Mouse (Mus musculus) neural tube, embryonic 14.5 days (tissue): ENCODE results near the gene Cox14. TPM values are rescaled to one million over a fixed set of nuclear protein-coding genes. Genes with fewer than 3 reads are reported as not detected.
A peak's percentile ranks its signal among the peaks of the same experiment; 100 is the strongest.

Source experiments
- ATAC-seq: fragments of 200-750 bp; cut with Nextera tagmentation; 2 replicates; pipeline ENCODE4 v1.8.0; 2017; ENCODE audit warnings: low read depth, mild to moderate bottlenecking, moderate TSS enrichment, moderate library complexity
- H3K27ac ChIP-seq: fragments of 300-500 bp; sonication (generic); 2 replicates; pipeline ENCODE4 v1.5.1; 2014; ENCODE audit warnings: low read depth, mild to moderate bottlenecking, control low read depth, low read length, moderate library complexity, mixed read lengths
- H3K27me3 ChIP-seq: fragments of 300-500 bp; sonication (generic); 2 replicates; pipeline ENCODE4 v1.6.1; 2014; ENCODE audit warnings: low read length; ENCODE audit not compliant: control insufficient read depth, insufficient read depth
- H3K36me3 ChIP-seq: fragments of 300-500 bp; sonication (generic); 2 replicates; pipeline ENCODE4 v1.6.1; 2014; ENCODE audit warnings: low read length, mixed read lengths; ENCODE audit not compliant: control insufficient read depth, insufficient read depth
- H3K4me1 ChIP-seq: fragments of 300-500 bp; sonication (generic); 2 replicates; pipeline ENCODE4 v1.6.1; 2014; ENCODE audit warnings: low read length; ENCODE audit not compliant: control insufficient read depth, insufficient read depth
- H3K4me2 ChIP-seq: fragments of 300-500 bp; sonication (generic); 2 replicates; pipeline ENCODE4 v1.6.1; 2014; ENCODE audit warnings: mild to moderate bottlenecking, low read depth, low read length, control low read depth
- H3K4me3 ChIP-seq: fragments of 300-500 bp; sonication (generic); 2 replicates; pipeline ENCODE4 v1.5.1; 2014; ENCODE audit warnings: low read depth, low read length, control low read depth, mixed read lengths
- H3K9ac ChIP-seq: fragments of 300-500 bp; sonication (generic); replicated peaks from 2 replicates; pipeline ENCODE4 v1.6.1; 2014; ENCODE audit warnings: low read depth, mild to moderate bottlenecking, control low read depth, low read length, mixed read lengths
- H3K9me3 ChIP-seq: fragments of 300-500 bp; sonication (generic); 2 replicates; pipeline ENCODE4 v1.6.1; 2016; ENCODE audit warnings: low read length; ENCODE audit not compliant: control insufficient read depth
- WGBS: fragments of 180-500 bp; shearing (Covaris S2); extraction: QIAGEN DNeasy Blood & Tissue Kit; methylation state at CpG from one replicate; pipeline ENCODE4 v1.1.7; 2014; 5-methylcytosine and 5-hydroxymethylcytosine counted together
- polyA plus RNA-seq: library from polyadenylated mRNA; unstranded; fragments of >200 nt; fragmentation: Nextera tagmentation; extraction: Ambion mirVana; gene quantifications from 2 replicates; pipeline ENCODE4 v1.2.1, GENCODE M21; 2014

Cox14 gene
- 196 and 204 TPM in 2 replicates for polyA plus RNA-seq

GRCm38 (mm10) chr15:99725341-99726155 lies at the start of gene Cox14:
Gene Cox14, plus strand, starts transcription at chr15:99725618.
- Histone ChIP-seq H3K27ac (peak within 1 kb of the TSS; percentile 89), H3K36me3 (peaks cover 21% of the 10 kb centered on the region), H3K9ac (peak within 1 kb of the TSS; percentile 91), H3K9me3 (no peaks in the 10 kb centered on the region), H3K27me3 (no peaks in the 10 kb centered on the region), H3K4me1 (peaks cover 13% of the 10 kb centered on the region), H3K4me2 (peak within 1 kb of the TSS; percentile 80), H3K4me3 (peak within 1 kb of the TSS; percentile 89)
- under 1% methylated on average over 49 of the region's 68 CpGs for WGBS
- ATAC-seq = peak; percentile 95

- WGBS = 11% methylated on average over 8 of the region's 8 CpGs
- peaks cover 5% of the 10 kb centered on the region; the same call in 1 of the 2 replicates for H3K36me3 ChIP-seq
- no peak overlapping the region for H3K4me3 ChIP-seq
- no peaks in the 10 kb centered on the region for H3K9me3 ChIP-seq
- peaks cover 50% of the 10 kb centered on the region for H3K4me1 ChIP-seq
- no peaks in the 10 kb centered on the region for H3K27me3 ChIP-seq
- peak; percentile 62 for ATAC-seq
- H3K9ac ChIP-seq = peak overlapping the region; percentile 37; the same call in 1 of the 2 replicates
- H3K27ac ChIP-seq = peak overlapping the region; percentile 72
- peak overlapping the region; percentile 64 for H3K4me2 ChIP-seq
These were observed 48.3 kb upstream of the Cox14 start for GRCm38 (mm10) chr15:99677089-99677488.

DNA sequence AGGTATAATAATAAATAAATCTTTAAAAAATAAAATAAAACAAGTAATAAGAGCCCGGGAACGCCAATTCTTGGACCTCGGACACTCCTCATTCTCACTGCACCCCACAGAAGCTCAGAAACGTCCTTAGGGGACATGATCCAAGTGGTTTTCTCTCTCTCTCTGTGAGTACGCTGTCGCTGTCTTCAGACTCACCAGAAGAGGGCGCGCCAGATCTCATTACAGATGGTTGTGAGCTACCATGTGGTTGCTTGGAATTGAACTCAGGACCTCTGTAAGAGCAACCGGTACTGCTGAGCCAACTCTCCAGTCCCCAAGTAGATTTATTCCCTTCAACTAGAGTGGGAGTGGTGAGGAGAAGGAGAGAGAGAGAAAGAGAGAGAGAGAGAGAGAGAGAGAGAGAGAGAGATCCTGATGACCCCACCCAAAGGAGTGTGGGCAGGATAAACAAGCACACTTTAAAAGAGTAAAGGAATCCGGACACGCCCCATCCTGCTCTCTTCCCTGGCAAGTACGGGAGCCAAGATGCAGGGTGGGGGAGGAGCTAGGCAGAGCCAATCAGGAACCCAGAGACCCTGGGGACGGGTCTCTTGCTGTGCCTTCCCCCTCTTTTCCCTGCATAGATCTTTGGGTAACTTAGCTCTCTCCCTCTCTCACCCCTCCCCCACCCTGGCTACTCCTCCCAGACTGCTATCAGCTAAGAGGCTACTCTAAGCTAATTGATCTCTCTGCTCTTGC lies 47.2 kb upstream of the Cox14 start:
- Histone ChIP-seq H3K4me1 (peaks cover 40% of the 10 kb centered on the region), H3K9me3 (no peaks in the 10 kb centered on the region), H3K4me2 (no peak overlapping the region), H3K27ac (no peak overlapping the region), H3K36me3 (no peaks in the 10 kb centered on the region), H3K9ac (no peak overlapping the region), H3K4me3 (no peak overlapping the region), H3K27me3 (no peaks in the 10 kb centered on the region)
- 14% methylated on average over 13 of the region's 13 CpGs for WGBS
- peak; percentile 44; the same call in 1 of the 2 replicates for ATAC-seq

- Histone ChIP-seq H3K9me3 (no peaks in the 10 kb centered on the region), H3K36me3 (no peaks in the 10 kb centered on the region), H3K4me3 (no peak overlapping the region), H3K9ac (no peak overlapping the region), H3K27me3 (no peaks in the 10 kb centered on the region), H3K27ac (no peak overlapping the region), H3K4me2 (no peak overlapping the region), H3K4me1 (peaks cover 32% of the 10 kb centered on the region)
- ATAC-seq = no peak
- WGBS = 52% methylated on average over 7 of the region's 7 CpGs
These were observed 46.4 kb upstream of the Cox14 start for GRCm38 (mm10) chr15:99679008-99679407.

GRCm38 (mm10) chr15:99682880-99683279 lies 42.5 kb upstream of the Cox14 start:
- H3K9ac ChIP-seq = no peak overlapping the region
- no peak overlapping the region for H3K4me2 ChIP-seq
- no peak overlapping the region for H3K27ac ChIP-seq
- no peaks in the 10 kb centered on the region for H3K9me3 ChIP-seq
- ATAC-seq = no peak
- H3K27me3 ChIP-seq = no peaks in the 10 kb centered on the region
- 0 out of 2 replicates have a peak, but pooled peaks cover 7% of the 10 kb centered on the region for H3K36me3 ChIP-seq
- H3K4me1 ChIP-seq = peaks cover 7% of the 10 kb centered on the region; the same call in 1 of the 2 replicates
- H3K4me3 ChIP-seq = no peak overlapping the region
- 94% methylated on average over 7 of the region's 7 CpGs for WGBS

DNA sequence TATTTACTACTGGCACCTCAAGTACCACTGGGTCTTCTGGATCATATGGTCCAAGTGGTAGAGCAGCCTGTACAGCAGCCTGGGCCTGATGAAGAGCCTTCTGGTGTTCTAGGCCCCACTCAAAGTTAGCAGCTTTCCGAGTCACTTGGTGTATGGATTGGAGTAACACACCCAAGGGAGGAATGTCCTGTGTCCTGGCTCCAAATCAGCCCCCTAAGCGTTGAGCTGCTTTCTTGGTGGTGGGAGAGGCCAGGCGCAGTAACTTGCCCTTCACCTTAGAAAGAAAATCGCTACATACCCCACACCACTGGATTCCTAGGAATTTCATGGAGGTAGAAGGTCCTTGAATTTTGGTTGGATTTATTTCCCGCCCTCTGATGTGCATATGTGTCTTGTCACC lies 41.3 kb upstream of the Cox14 start:
- 94% methylated on average over 5 of the region's 5 CpGs for WGBS
- Histone ChIP-seq H3K4me1 (0 out of 2 replicates have a peak, but pooled peaks cover 3% of the 10 kb centered on the region), H3K4me2 (no peak overlapping the region), H3K27me3 (no peaks in the 10 kb centered on the region), H3K36me3 (peaks cover 11% of the 10 kb centered on the region; the same call in 1 of the 2 replicates), H3K9ac (no peak overlapping the region), H3K4me3 (no peak overlapping the region), H3K27ac (no peak overlapping the region), H3K9me3 (no peaks in the 10 kb centered on the region)
- no peak for ATAC-seq

DNA sequence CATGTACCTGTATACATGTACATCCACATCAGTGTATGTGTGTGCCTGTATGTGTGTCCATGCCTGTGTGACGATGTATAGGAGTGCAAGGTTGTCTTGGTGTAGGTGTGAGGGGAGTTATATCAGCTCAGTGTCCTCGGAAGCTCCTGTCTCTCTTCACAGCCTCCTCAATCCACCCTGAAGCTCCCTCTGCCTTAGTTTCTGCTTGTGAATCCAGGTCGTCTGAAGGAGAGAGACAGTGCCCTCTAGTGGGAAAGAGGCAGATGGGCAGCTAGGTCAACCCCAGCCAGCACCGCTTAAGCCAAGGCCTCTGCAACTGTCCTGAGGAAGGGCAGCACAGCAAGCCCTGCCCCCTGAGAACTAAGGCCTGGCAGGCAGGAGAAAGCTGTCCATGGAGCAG lies 36.7 kb upstream of the Cox14 start:
- peaks cover 5% of the 10 kb centered on the region; the same call in 1 of the 2 replicates for H3K4me1 ChIP-seq
- 0 out of 2 replicates have a peak, but pooled peaks have one; percentile 41 for ATAC-seq
- H3K27ac ChIP-seq = no peak overlapping the region
- H3K9ac ChIP-seq = no peak overlapping the region
- H3K9me3 ChIP-seq = no peaks in the 10 kb centered on the region
- peaks cover 17% of the 10 kb centered on the region; the same call in 1 of the 2 replicates for H3K36me3 ChIP-seq
- no peaks in the 10 kb centered on the region for H3K27me3 ChIP-seq
- 5% methylated on average over 4 of the region's 4 CpGs for WGBS
- no peak overlapping the region for H3K4me3 ChIP-seq
- no peak overlapping the region for H3K4me2 ChIP-seq

DNA sequence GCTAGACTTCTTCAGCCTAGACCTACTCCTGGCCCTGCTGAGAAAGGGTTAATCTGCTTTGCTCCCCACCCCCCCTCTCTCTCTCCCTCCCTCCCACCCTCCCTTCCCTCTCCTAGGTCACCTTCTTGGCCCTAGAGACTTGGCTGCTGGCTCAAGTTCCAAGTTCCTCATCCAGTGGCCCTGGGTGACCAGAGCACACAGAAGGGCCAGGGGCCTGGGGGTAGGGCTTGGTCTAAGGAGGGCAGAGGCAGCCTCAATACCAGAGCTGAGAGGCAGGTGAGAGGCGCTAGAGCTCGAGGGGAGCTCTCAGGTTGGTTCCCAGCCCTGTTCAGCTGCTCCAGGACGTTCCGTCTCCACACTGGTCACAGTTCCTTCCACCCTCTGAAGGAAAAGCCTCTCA lies 34.5 kb upstream of the Cox14 start:
- Histone ChIP-seq H3K27ac (no peak overlapping the region), H3K36me3 (peaks cover 21% of the 10 kb centered on the region), H3K4me1 (peaks cover 5% of the 10 kb centered on the region; the same call in 1 of the 2 replicates), H3K27me3 (no peaks in the 10 kb centered on the region), H3K9me3 (no peaks in the 10 kb centered on the region), H3K4me2 (no peak overlapping the region), H3K4me3 (no peak overlapping the region), H3K9ac (no peak overlapping the region)
- 38% methylated on average over 4 of the region's 4 CpGs for WGBS
- no peak for ATAC-seq
